ENCODE assay signal across 8 mouse cellular contexts in the genomic region with DNA sequence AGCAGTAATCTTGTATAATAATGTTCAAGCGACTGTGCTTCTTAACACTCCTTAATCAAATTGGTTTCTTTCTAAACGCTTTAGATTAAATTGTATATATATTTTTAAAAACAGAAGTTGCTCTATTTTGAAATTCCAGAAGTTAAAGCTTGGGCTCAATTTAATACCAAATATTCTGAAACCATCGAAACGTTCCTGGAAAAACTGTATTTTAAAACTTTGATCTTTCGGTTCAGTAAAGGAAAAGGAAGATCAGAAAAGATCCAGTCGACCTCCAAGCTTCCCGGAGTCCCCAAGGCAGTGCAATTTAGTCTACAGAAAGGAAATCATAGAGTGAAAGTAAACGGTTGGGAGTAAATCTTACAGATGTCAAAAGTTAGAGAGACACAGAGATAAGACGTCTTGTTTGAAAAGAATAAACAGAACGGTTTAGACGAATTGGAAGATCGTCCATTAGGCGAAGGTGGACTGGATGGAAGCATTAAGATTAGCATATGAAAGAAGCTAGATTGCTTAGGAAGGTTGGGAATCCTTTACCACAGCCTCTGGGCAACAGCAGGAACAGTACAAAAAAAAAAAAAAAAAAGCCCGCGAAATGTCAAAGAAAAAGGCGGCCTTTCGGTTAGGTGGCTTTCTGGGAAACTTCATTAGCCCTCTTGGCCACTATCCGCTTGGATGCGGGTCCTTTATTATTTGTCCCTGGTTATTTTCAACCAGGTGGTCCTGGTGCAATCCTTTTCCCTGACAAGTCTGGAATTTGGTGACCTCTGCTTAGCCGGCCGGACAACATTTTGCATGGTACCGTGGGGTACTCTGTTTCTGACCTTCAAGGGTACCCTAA. TPM values are rescaled to one million over a fixed set of nuclear protein-coding genes. Genes with fewer than 3 reads are reported as not detected.
DNase-seq lines count a peak whose midpoint lies in the region; ATAC-seq and TF ChIP-seq lines count a peak whose summit lies in the region.

No protein-coding gene starts in this region.

- dilution Hi-C loops in CH12.LX (cut with MboI; ENCODE audit: extremely low pct_ligation_motif_present, extremely low pct_unique_long_range_greater_than_20kb, low sequenced_read_pairs), result no loop called here

- no peak for DNase-seq in heart, postnatal 4 days
- no peak for DNase-seq in CH12.LX (ENCODE audit: extremely low read depth)
- no peak for DNase-seq in limb, embryonic 14.5 days (ENCODE audit: low spot score)
- DNase-seq in retina, postnatal 1 day, result peak; percentile 62
- DNase-seq in right cerebral cortex, adult 2 months (ENCODE audit: low spot score in 2 of 2), result no peak
- no peak for DNase-seq in cerebellum, postnatal 4 days (ENCODE audit: low spot score in 2 of 2)

- H3K9ac ChIP-seq in heart, embryonic 12.5 days, result peak overlapping the region; percentile 67
- peak overlapping the region; percentile 94 for H3K9ac ChIP-seq in CH12.LX (ENCODE audit: insufficient read depth, low read depth)
- peak overlapping the region; percentile 50 for H3K9ac ChIP-seq in limb, embryonic 14.5 days (ENCODE audit: low read depth, low read length, severe bottlenecking)

- TF ChIP-seq RAD21 in CH12.LX (IDR thresholded peaks at IDR 0.05; ENCODE audit: low read depth, low read length), result no peak

- in situ Hi-C loops in CH12.LX (cut with MboI; ENCODE audit: low pct_ligation_motif_present, low pct_unique_long_range_greater_than_20kb, low sequenced_read_pairs), result no loop called here

- H3K79me2 ChIP-seq in CH12.LX (replicated peaks; ENCODE audit: control insufficient read depth, extremely low read depth, insufficient read depth, poor library complexity, severe bottlenecking), result no peaks in the 10 kb centered on the region

- ATAC-seq in heart, embryonic 12.5 days (ENCODE audit: insufficient number of reproducible peaks, low FRiP score), result no peak
- ATAC-seq in limb, embryonic 14.5 days (ENCODE audit: low FRiP score, low read depth), result no peak

- no peaks in the 10 kb centered on the region for H3K9me3 ChIP-seq in heart, embryonic 12.5 days (replicated peaks)
- no peaks in the 10 kb centered on the region for H3K9me3 ChIP-seq in CH12.LX (replicated peaks; ENCODE audit: low read length)
- no peaks in the 10 kb centered on the region for H3K9me3 ChIP-seq in limb, embryonic 14.5 days (ENCODE audit: control insufficient read depth, low read length)

- peak overlapping the region; percentile 46 for H3K4me3 ChIP-seq in heart, embryonic 12.5 days
- H3K4me3 ChIP-seq in CH12.LX (replicated peaks in 1 of 3; ENCODE audit: low read depth in 2 of 3, low read length in 2 of 3, poor library complexity in 1 of 3), result peak overlapping the region; percentile 0 to 33 (median 32)
- peak overlapping the region; percentile 29 for H3K4me3 ChIP-seq in embryonic fibroblast, embryonic 13.5 days (ENCODE audit: insufficient read depth, low read length)
- H3K4me3 ChIP-seq in limb, embryonic 14.5 days (replicated peaks; ENCODE audit: low read length), result peak overlapping the region; percentile 45

- H3K36me3 ChIP-seq in heart, embryonic 12.5 days, result no peaks in the 10 kb centered on the region
- no peaks in the 10 kb centered on the region for H3K36me3 ChIP-seq in CH12.LX (replicated peaks in 1 of 2; ENCODE audit: control insufficient read depth in 1 of 2, insufficient read depth in 1 of 2, low read length in 1 of 2)
- no peaks in the 10 kb centered on the region for H3K36me3 ChIP-seq in limb, embryonic 14.5 days (ENCODE audit: control insufficient read depth, insufficient read depth, low read length)

- H3K27ac ChIP-seq in heart, embryonic 12.5 days (ENCODE audit: poor library complexity, severe bottlenecking), result peak overlapping the region; percentile 91
- peak overlapping the region; percentile 74 for H3K27ac ChIP-seq in CH12.LX (ENCODE audit: insufficient read depth, low read depth)
- H3K27ac ChIP-seq in embryonic fibroblast, embryonic 13.5 days (ENCODE audit: insufficient read depth, low read length), result peak overlapping the region; percentile 94
- peak overlapping the region; percentile 94 for H3K27ac ChIP-seq in limb, embryonic 14.5 days (replicated peaks; ENCODE audit: low read depth, low read length)

- peaks cover 19% of the 10 kb centered on the region for H3K4me1 ChIP-seq in heart, embryonic 12.5 days (replicated peaks)
- H3K4me1 ChIP-seq in CH12.LX (ENCODE audit: control insufficient read depth in 1 of 2, insufficient read depth in 2 of 2), result peaks cover 3 to 47% of the 10 kb centered on the region in 2 experiments
- H3K4me1 ChIP-seq in embryonic fibroblast, embryonic 13.5 days (ENCODE audit: control insufficient read depth, insufficient read depth, low read length), result peaks cover 3% of the 10 kb centered on the region
- H3K4me1 ChIP-seq in limb, embryonic 14.5 days (ENCODE audit: control insufficient read depth, insufficient read depth, low read length), result peaks cover 21% of the 10 kb centered on the region

- no peak for TF ChIP-seq EP300 in CH12.LX (IDR thresholded peaks at IDR 0.05; ENCODE audit: low read length)

- peak overlapping the region; percentile 68 for H3K4me2 ChIP-seq in heart, embryonic 12.5 days
- H3K4me2 ChIP-seq in CH12.LX (ENCODE audit: insufficient read depth, low read depth, poor library complexity, severe bottlenecking), result peak overlapping the region; percentile 97
- peak overlapping the region; percentile 80 for H3K4me2 ChIP-seq in limb, embryonic 14.5 days (replicated peaks; ENCODE audit: low read depth, low read length, severe bottlenecking)

- 2% methylated on average over 22 of the region's 22 CpGs for WGBS in heart, embryonic 12.5 days
- WGBS in limb, embryonic 14.5 days, result 1% methylated on average over 20 of the region's 22 CpGs

- no peak for TF ChIP-seq POLR2A in CH12.LX (IDR thresholded peaks at IDR 0.05; ENCODE audit: low read depth, low read length)
- TF ChIP-seq POLR2A in embryonic fibroblast, embryonic 13.5 days (IDR thresholded peaks at IDR 0.05; ENCODE audit: low read depth, low read length), result peak; percentile 33; the same call in 1 of the 2 replicates
- no peak for TF ChIP-seq POLR2A in limb, embryonic 14.5 days (IDR thresholded peaks at IDR 0.05; ENCODE audit: borderline replicate concordance, extremely low read depth, insufficient read depth, insufficient read length)

- no peak for TF ChIP-seq CTCF in CH12.LX (conservative IDR thresholded peaks at IDR 0.05 in 1 of 2, IDR thresholded peaks at IDR 0.05 in 1 of 2; ENCODE audit: low read depth in 2 of 2, low read length in 2 of 2)
- no peak for TF ChIP-seq CTCF in embryonic fibroblast, embryonic 13.5 days (IDR thresholded peaks at IDR 0.05; ENCODE audit: borderline replicate concordance, insufficient read depth, low read length)

- H3K27me3 ChIP-seq in heart, embryonic 12.5 days (replicated peaks), result no peaks in the 10 kb centered on the region
- H3K27me3 ChIP-seq in CH12.LX (replicated peaks), result no peaks in the 10 kb centered on the region
- H3K27me3 ChIP-seq in limb, embryonic 14.5 days (ENCODE audit: control insufficient read depth, insufficient read depth, low read length), result no peaks in the 10 kb centered on the region

RNA-seq across cellular contexts. Expression of gene Hist1h4d, which starts 4.9 kb away (rescaled TPM):
- 43.5 and 46.9 TPM in 2 replicates for polyA plus RNA-seq in heart, embryonic 12.5 days (2016; fragmentation: Nextera tagmentation; extraction: Ambion mirVana)
- 100 to 1,000 TPM; 322 to 324 TPM for total RNA-seq in heart, postnatal 4 days (2021)
- 1,558 and 1,831 TPM in 2 replicates for total RNA-seq in CH12.LX (2012; rRNA removed)
- total RNA-seq in CH12.LX (2014; rRNA removed), result 13.8 and 27.7 TPM in 2 replicates
- 2.4 and 6.7 TPM in 2 replicates for polyA plus RNA-seq in CH12.LX (2012; ENCODE audit: insufficient read length, low read depth)
- polyA plus RNA-seq in embryonic fibroblast, embryonic 13.5 days (2011; ENCODE audit: insufficient read length, low read depth, missing spikeins), result 3.7 and 6.8 TPM in 2 replicates
- polyA plus RNA-seq in limb, embryonic 14.5 days (2012; rRNA removed), result 9.4 and 9.8 TPM in 2 replicates
- polyA plus RNA-seq in limb, embryonic 14.5 days (2014; fragmentation: Nextera tagmentation; extraction: Ambion mirVana), result 95.5 and 101 TPM in 2 replicates

RNA-seq across cellular contexts. Expression of gene Hist1h3d, which starts 10.8 kb away (rescaled TPM):
- polyA plus RNA-seq in heart, embryonic 12.5 days (2016; fragmentation: Nextera tagmentation; extraction: Ambion mirVana), result 1.4 and 1.6 TPM in 2 replicates
- 10 to 100 TPM; 52.4 to 58.7 TPM for total RNA-seq in heart, postnatal 4 days (2021)
- total RNA-seq in CH12.LX (2012; rRNA removed), result 164 and 182 TPM in 2 replicates
- 10.3 and 13.5 TPM in 2 replicates for total RNA-seq in CH12.LX (2014; rRNA removed)
- 0.65 and 0.94 TPM in 2 replicates for polyA plus RNA-seq in CH12.LX (2012; ENCODE audit: insufficient read length, low read depth)
- polyA plus RNA-seq in embryonic fibroblast, embryonic 13.5 days (2011; ENCODE audit: insufficient read length, low read depth, missing spikeins), result 2.4 and 5.1 TPM in 2 replicates
- 30.0 and 33.8 TPM in 2 replicates for polyA plus RNA-seq in limb, embryonic 14.5 days (2012; rRNA removed)
- 6.8 and 10.4 TPM in 2 replicates for polyA plus RNA-seq in limb, embryonic 14.5 days (2014; fragmentation: Nextera tagmentation; extraction: Ambion mirVana)

RNA-seq across cellular contexts. Expression of gene Hist1h2ad, which starts 12.1 kb away (rescaled TPM):
- polyA plus RNA-seq in heart, embryonic 12.5 days (2016; fragmentation: Nextera tagmentation; extraction: Ambion mirVana), result 1.1 and 2.3 TPM in 2 replicates
- 10 to 100 TPM; 62.5 to 79.1 TPM for total RNA-seq in heart, postnatal 4 days (2021)
- 744 and 796 TPM in 2 replicates for total RNA-seq in CH12.LX (2012; rRNA removed)
- 9.1 and 13.2 TPM in 2 replicates for total RNA-seq in CH12.LX (2014; rRNA removed)
- polyA plus RNA-seq in CH12.LX (2012; ENCODE audit: insufficient read length, low read depth), result 0.53 TPM in 1 of 2 replicates, not detected in the other
- polyA plus RNA-seq in embryonic fibroblast, embryonic 13.5 days (2011; ENCODE audit: insufficient read length, low read depth, missing spikeins), result 2.9 and 3.0 TPM in 2 replicates
- polyA plus RNA-seq in limb, embryonic 14.5 days (2012; rRNA removed), result 6.1 and 13.9 TPM in 2 replicates
- 1.2 and 5.3 TPM in 2 replicates for polyA plus RNA-seq in limb, embryonic 14.5 days (2014; fragmentation: Nextera tagmentation; extraction: Ambion mirVana)

RNA-seq across cellular contexts. Expression of gene Hist1h2bf, which starts 12.3 kb away (rescaled TPM):
- 1.5 and 2.0 TPM in 2 replicates for polyA plus RNA-seq in heart, embryonic 12.5 days (2016; fragmentation: Nextera tagmentation; extraction: Ambion mirVana)
- total RNA-seq in heart, postnatal 4 days (2021), result 100 to 1,000 TPM; 278 to 296 TPM
- total RNA-seq in CH12.LX (2012; rRNA removed) (1,243 and 1,273 TPM in 2 replicates), CH12.LX (2014; rRNA removed) (28.3 and 50.8 TPM in 2 replicates)
- 1.7 TPM in 1 of 2 replicates, not detected in the other for polyA plus RNA-seq in CH12.LX (2012; ENCODE audit: insufficient read length, low read depth)
- 5.7 and 6.4 TPM in 2 replicates for polyA plus RNA-seq in embryonic fibroblast, embryonic 13.5 days (2011; ENCODE audit: insufficient read length, low read depth, missing spikeins)
- 17.8 and 25.9 TPM in 2 replicates for polyA plus RNA-seq in limb, embryonic 14.5 days (2012; rRNA removed)
- polyA plus RNA-seq in limb, embryonic 14.5 days (2014; fragmentation: Nextera tagmentation; extraction: Ambion mirVana), result 5.3 and 8.5 TPM in 2 replicates

RNA-seq across cellular contexts. Expression of gene Hist1h2bg, which starts 15.1 kb away (rescaled TPM):
- 4.5 and 4.8 TPM in 2 replicates for polyA plus RNA-seq in heart, embryonic 12.5 days (2016; fragmentation: Nextera tagmentation; extraction: Ambion mirVana)
- 100 to 1,000 TPM; 624 to 645 TPM for total RNA-seq in heart, postnatal 4 days (2021)
- total RNA-seq in CH12.LX (2012; rRNA removed) (2,765 and 3,252 TPM in 2 replicates), CH12.LX (2014; rRNA removed) (118 and 136 TPM in 2 replicates)
- polyA plus RNA-seq in CH12.LX (2012; ENCODE audit: insufficient read length, low read depth), result 9.1 and 9.4 TPM in 2 replicates
- 12.6 and 22.6 TPM in 2 replicates for polyA plus RNA-seq in embryonic fibroblast, embryonic 13.5 days (2011; ENCODE audit: insufficient read length, low read depth, missing spikeins)
- polyA plus RNA-seq in limb, embryonic 14.5 days (2012; rRNA removed), result 38.9 and 60.8 TPM in 2 replicates
- 6.9 and 10.0 TPM in 2 replicates for polyA plus RNA-seq in limb, embryonic 14.5 days (2014; fragmentation: Nextera tagmentation; extraction: Ambion mirVana)
